Mouse (Mus musculus): ENCODE results near the gene Hephl1. TPM values are rescaled to one million over a fixed set of nuclear protein-coding genes. Genes with fewer than 3 reads are reported as not detected.

Gene Hephl1
- polyA plus RNA-seq, 1 experiment from 2014 or later = not detected

Other genes with a start within 250 kb of the Hephl1 start
- not detected in 2 replicates for gene Izumo1r, start 208.2 kb downstream of the Hephl1 start, polyA plus RNA-seq (2014; fragmentation: Nextera tagmentation; extraction: Ambion mirVana)
- 30.1 and 30.4 TPM in 2 replicates for gene Panx1, start 66.6 kb downstream of the Hephl1 start, polyA plus RNA-seq (2014; fragmentation: Nextera tagmentation; extraction: Ambion mirVana)
- gene Vstm5, start 126.9 kb upstream of the Hephl1 start, polyA plus RNA-seq (2014; fragmentation: Nextera tagmentation; extraction: Ambion mirVana) = 3.7 and 5.3 TPM in 2 replicates
- 23.2 and 26.8 TPM in 2 replicates for gene Med17, start 167.8 kb upstream of the Hephl1 start, polyA plus RNA-seq (2014; fragmentation: Nextera tagmentation; extraction: Ambion mirVana)
- gene Taf1d, start 194.1 kb upstream of the Hephl1 start, polyA plus RNA-seq (2014; fragmentation: Nextera tagmentation; extraction: Ambion mirVana) = 47.4 and 62.0 TPM in 2 replicates
- gene 4931406C07Rik, start 194.3 kb upstream of the Hephl1 start, polyA plus RNA-seq (2014; fragmentation: Nextera tagmentation; extraction: Ambion mirVana) = 3.2 and 6.4 TPM in 2 replicates
- 14.5 and 16.5 TPM in 2 replicates for gene Cep295, start 245.7 kb upstream of the Hephl1 start, polyA plus RNA-seq (2014; fragmentation: Nextera tagmentation; extraction: Ambion mirVana)